ENCODE assay signal across 8 mouse cellular contexts in the genomic region with DNA sequence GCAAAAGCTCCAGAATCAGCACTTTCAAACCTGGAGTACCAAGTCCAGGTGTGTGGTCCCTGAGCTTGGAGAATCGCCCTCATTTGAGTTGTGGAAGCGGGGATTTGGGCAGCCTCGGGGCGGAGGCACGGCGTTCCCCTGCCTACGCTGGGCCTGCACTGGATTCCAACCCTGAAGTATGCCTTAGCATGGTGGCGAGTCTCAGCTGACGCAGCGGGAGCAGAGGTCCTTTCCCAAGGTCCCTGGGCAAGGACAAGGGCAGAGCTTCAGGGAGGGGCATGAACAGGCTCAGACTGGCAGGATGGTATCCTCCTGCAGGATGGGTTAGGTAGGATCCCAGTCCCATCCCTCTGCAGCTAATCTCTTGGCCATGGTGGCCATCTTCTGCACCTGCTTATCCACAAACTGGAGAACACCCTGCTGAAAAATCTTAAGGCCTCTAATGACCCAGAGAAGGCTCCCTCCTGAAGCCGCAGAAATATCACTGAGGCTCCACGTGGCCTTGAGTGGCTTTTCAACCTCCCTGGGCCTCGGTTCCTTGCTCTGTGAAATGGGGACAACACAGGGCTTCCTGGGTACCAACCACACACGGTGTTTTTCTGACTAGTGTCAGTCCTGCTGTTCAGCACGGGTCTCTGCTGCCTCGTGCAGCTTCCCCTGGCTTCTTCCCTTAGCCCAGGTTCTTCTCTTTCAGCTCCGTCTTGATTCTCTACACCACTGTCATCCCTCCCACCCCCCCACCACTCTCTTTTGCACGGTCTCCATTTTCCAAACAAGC. TPM values are rescaled to one million over a fixed set of nuclear protein-coding genes. Genes with fewer than 3 reads are reported as not detected.
DNase-seq lines count a peak whose midpoint lies in the region; ATAC-seq lines count a peak whose summit lies in the region.

No protein-coding gene starts in this region.

- no peak overlapping the region for H3K9ac ChIP-seq in embryonic facial prominence, embryonic 11.5 days (replicated peaks; ENCODE audit: low read length)
- peak overlapping the region; percentile 16; the same call in 1 of the 2 replicates for H3K9ac ChIP-seq in intestine, embryonic 16.5 days (ENCODE audit: low read depth, low read length)
- H3K9ac ChIP-seq in midbrain, embryonic 11.5 days (ENCODE audit: low read length) = peak overlapping the region; percentile 20; the same call in 1 of the 2 replicates

- no peak overlapping the region for H3K27ac ChIP-seq in embryonic facial prominence, embryonic 11.5 days (replicated peaks; ENCODE audit: low read depth, low read length)
- no peak overlapping the region for H3K27ac ChIP-seq in intestine, embryonic 16.5 days (ENCODE audit: low read length)
- H3K27ac ChIP-seq in midbrain, embryonic 11.5 days (ENCODE audit: low read depth, low read length) = no peak overlapping the region; the same call in 1 of the 2 replicates

- H3K4me3 ChIP-seq in embryonic facial prominence, embryonic 11.5 days (ENCODE audit: low read depth, low read length) = no peak overlapping the region
- H3K4me3 ChIP-seq in intestine, embryonic 16.5 days (ENCODE audit: low read length) = no peak overlapping the region
- no peak overlapping the region for H3K4me3 ChIP-seq in midbrain, embryonic 11.5 days (ENCODE audit: low read depth, low read length)

- H3K4me2 ChIP-seq in embryonic facial prominence, embryonic 11.5 days (ENCODE audit: low read depth, low read length) = peak overlapping the region; percentile 19; the same call in 1 of the 2 replicates
- H3K4me2 ChIP-seq in intestine, embryonic 16.5 days (ENCODE audit: low read depth, low read length) = no peak overlapping the region
- H3K4me2 ChIP-seq in midbrain, embryonic 11.5 days = no peak overlapping the region

- H3K9me3 ChIP-seq in embryonic facial prominence, embryonic 11.5 days (replicated peaks; ENCODE audit: control insufficient read depth, low read length) = no peaks in the 10 kb centered on the region; the same call in 1 of the 2 replicates
- H3K9me3 ChIP-seq in intestine, embryonic 16.5 days (ENCODE audit: control insufficient read depth, low read length) = peaks cover 6% of the 10 kb centered on the region; the same call in 1 of the 2 replicates
- no peaks in the 10 kb centered on the region; the same call in 1 of the 2 replicates for H3K9me3 ChIP-seq in midbrain, embryonic 11.5 days (ENCODE audit: control insufficient read depth, low read length)

- H3K4me1 ChIP-seq in embryonic facial prominence, embryonic 11.5 days (ENCODE audit: control insufficient read depth, insufficient read depth, low read length) = peaks cover 6% of the 10 kb centered on the region
- H3K4me1 ChIP-seq in intestine, embryonic 16.5 days (ENCODE audit: control insufficient read depth, insufficient read depth, low read length) = peaks cover 55% of the 10 kb centered on the region
- peaks cover 22% of the 10 kb centered on the region for H3K4me1 ChIP-seq in midbrain, embryonic 11.5 days (ENCODE audit: control insufficient read depth, insufficient read depth, low read length)

- H3K27me3 ChIP-seq in embryonic facial prominence, embryonic 11.5 days (ENCODE audit: control insufficient read depth, insufficient read depth, low read length) = peaks cover 15% of the 10 kb centered on the region; the same call in 1 of the 2 replicates
- no peaks in the 10 kb centered on the region for H3K27me3 ChIP-seq in intestine, embryonic 16.5 days (replicated peaks; ENCODE audit: control insufficient read depth, insufficient read depth, low read length)
- peaks cover 6% of the 10 kb centered on the region for H3K27me3 ChIP-seq in midbrain, embryonic 11.5 days (ENCODE audit: control insufficient read depth, insufficient read depth, low read length)

- no peaks in the 10 kb centered on the region for H3K36me3 ChIP-seq in embryonic facial prominence, embryonic 11.5 days (replicated peaks; ENCODE audit: control insufficient read depth, insufficient read depth, low read depth, low read length)
- no peaks in the 10 kb centered on the region for H3K36me3 ChIP-seq in intestine, embryonic 16.5 days (ENCODE audit: control insufficient read depth, insufficient read depth, low read length)
- H3K36me3 ChIP-seq in midbrain, embryonic 11.5 days (ENCODE audit: control insufficient read depth, insufficient read depth, low read length) = no peaks in the 10 kb centered on the region

- 43% methylated on average over 18 of the region's 18 CpGs for WGBS in embryonic facial prominence, embryonic 11.5 days
- WGBS in intestine, embryonic 16.5 days = 51% methylated on average over 18 of the region's 18 CpGs
- WGBS in midbrain, embryonic 11.5 days = 54% methylated on average over 18 of the region's 18 CpGs

- no peak for ATAC-seq in embryonic facial prominence, embryonic 11.5 days (replicated peaks; ENCODE audit: insufficient number of reproducible peaks, low FRiP score, low TSS enrichment, low read depth)
- no peak for ATAC-seq in intestine, embryonic 16.5 days
- ATAC-seq in midbrain, embryonic 11.5 days (ENCODE audit: low FRiP score) = 0 out of 2 replicates have a peak, but pooled peaks have one; percentile 6

- peak; percentile 86 to 91 for DNase-seq in adrenal gland, adult (ENCODE audit: inconsistent age in 2 of 2, low spot score in 1 of 2)
- no peak for DNase-seq in adrenal gland, postnatal 4 days (ENCODE audit: low spot score in 2 of 2)
- DNase-seq in embryonic facial prominence, embryonic 11.5 days (ENCODE audit: low spot score) = no peak
- no peak for DNase-seq in midbrain, embryonic 11.5 days (ENCODE audit: low spot score, missing footprints)
- no peak for DNase-seq in thymus, postnatal 4 days
- no peak for DNase-seq in cerebellum, postnatal 4 days (ENCODE audit: low spot score in 2 of 2)
- no peak for DNase-seq in cerebellum, adult 9-11 months

RNA-seq across cellular contexts. Expression of gene Cbx4, which starts 43.4 kb away (rescaled TPM):
- 10 to 100 TPM; 69.7 to 76.8 TPM for total RNA-seq in adrenal gland, postnatal 4 days (2021)
- polyA plus RNA-seq in embryonic facial prominence, embryonic 11.5 days (2014; fragmentation: Nextera tagmentation; extraction: Ambion mirVana) = 4.4 and 4.8 TPM in 2 replicates
- polyA plus RNA-seq in intestine, embryonic 16.5 days (2015; fragmentation: Nextera tagmentation; extraction: Ambion mirVana) = 9.3 and 10.0 TPM in 2 replicates
- 6.3 and 7.0 TPM in 2 replicates for polyA plus RNA-seq in midbrain, embryonic 11.5 days (2014; fragmentation: Nextera tagmentation; extraction: Ambion mirVana)

Comparison
In these comparisons a context has a peak if more than half of its experiments do, and no peak if none do; other contexts are left out.
1. DNase-seq: peak in adrenal gland, adult (2 of 2); none in adrenal gland, postnatal 4 days (0 of 2), embryonic facial prominence, embryonic 11.5 days (single experiment), midbrain, embryonic 11.5 days (single experiment), thymus, postnatal 4 days (single experiment), cerebellum, postnatal 4 days (0 of 2) and cerebellum, adult 9-11 months (single experiment).